Mouse (Mus musculus) ES-E14 (cell line): ENCODE results near the gene Gmfb.

ENCODE experiments used
- ZC3H11A ChIP-seq: IDR thresholded peaks from 2 replicates; pipeline ENCODE4 v1.6.1; 2012; ENCODE audit warnings: low read depth, mild to moderate bottlenecking, inconsistent platforms, low read length, borderline replicate concordance
- ZNF384 ChIP-seq: IDR thresholded peaks from 2 replicates; pipeline ENCODE4 v1.6.1; 2012; ENCODE audit warnings: low read depth, low read length, inconsistent platforms

DNA sequence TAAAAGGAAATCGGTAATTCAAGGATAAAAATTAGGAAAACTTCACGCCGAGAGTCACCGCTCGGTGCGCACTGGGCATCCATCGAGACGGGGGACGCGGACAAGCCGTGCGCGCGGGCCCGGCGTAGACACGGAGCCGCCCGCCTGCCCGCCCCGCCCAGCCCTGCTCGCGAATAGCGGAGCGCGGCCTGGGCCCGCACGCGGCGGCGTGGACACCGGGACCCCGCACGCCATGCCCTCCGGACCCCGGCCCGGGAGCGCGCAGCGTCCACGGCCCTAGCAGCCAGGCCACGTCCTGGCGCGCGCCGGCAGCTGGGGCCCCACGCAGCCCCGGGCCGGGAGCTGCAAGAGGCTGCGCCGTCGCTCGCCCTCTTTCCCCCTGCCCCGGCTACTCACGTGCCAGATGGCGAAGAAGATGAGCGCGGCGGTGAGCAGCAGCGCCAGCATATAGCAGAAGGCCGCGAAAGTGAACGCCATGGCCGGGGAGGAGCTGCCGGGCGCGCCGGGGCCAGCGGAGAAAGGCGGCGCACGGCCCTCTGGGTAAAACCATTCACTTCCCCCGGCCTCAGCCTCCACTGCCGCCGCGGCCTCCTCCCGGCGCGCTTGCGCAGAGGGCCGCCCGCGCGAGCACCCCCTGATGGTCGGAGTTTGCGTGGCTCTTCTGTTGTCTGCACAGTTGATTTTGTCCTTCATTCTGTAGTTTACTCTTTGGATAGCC, 34.1 kb downstream of the Gmfb start, which contains the start of gene Cnih1:
- no peak for TF ChIP-seq ZC3H11A
- TF ChIP-seq ZNF384: no peak
